Mouse (Mus musculus) adrenal gland, postnatal 14 days (tissue): ENCODE measurements around the gene Mapk8ip3. TPM values are rescaled to one million over a fixed set of nuclear protein-coding genes. Genes with fewer than 3 reads are reported as not detected.
A peak's percentile ranks its signal among the peaks of the same experiment; 100 is the strongest.

Experiments
- DNase-seq: peaks from one replicate; pipeline ENCODE4 v3.0.0; 2021; ENCODE audit warnings: mixed read lengths
- total RNA-seq: library from RNA; stranded (reverse); gene quantifications from 2 replicates; pipeline ENCODE4 v1.2.3, GENCODE M21; 2021

Gene Mapk8ip3
- total RNA-seq, 1 experiment from 2014 or later, result 84.3 TPM

GRCm38 (mm10) chr17:24902124-24902523, 34.7 kb downstream of the Mapk8ip3 start:
- DNase-seq, result no peak

GRCm38 (mm10) chr17:24900014-24900413, 36.8 kb downstream of the Mapk8ip3 start:
- no peak for DNase-seq

DNA sequence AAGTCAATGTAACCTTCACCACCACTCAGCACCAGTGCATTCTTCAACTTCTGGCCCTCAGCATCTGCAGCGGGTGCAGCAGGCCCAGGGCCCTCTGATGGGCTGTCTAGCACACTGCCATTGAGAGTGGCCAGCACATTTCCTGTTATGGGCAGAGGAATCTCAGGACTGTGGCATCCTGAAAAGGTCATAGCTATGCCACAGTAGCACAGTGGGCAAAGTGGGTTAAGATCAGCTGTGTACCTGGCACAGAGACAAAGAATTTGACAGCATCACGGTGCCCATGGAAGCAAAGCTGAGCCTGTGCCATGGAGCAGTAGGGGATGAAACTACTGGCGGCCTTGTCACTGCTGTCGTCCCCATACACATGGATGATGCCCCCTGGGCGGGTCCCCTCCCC, 37.6 kb downstream of the Mapk8ip3 start:
- peak; percentile 32 for DNase-seq

- peak; percentile 25 for DNase-seq
These were observed 38.5 kb downstream of the Mapk8ip3 start for GRCm38 (mm10) chr17:24898041-24898854.

DNA sequence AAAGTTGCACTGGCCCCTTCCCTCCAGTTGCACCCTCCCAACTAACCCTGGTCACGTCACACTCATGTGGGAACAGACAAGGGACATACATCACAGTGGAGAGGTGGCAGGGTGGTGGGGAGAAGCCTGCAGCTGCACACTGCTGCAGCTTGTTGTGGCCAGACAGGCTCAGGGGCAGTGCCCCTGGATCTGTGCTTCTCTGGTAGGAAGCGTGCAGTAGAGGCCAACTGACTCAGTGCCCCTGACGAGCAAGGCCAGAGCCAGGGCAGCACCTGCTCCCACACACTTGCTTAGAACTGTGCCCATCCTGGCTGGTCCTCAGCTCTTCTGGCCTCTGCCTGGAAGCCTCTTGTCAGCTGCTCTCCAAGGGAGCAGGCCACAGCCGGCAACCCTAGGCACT, 39.2 kb downstream of the Mapk8ip3 start:
- DNase-seq, result peak; percentile 65

DNA sequence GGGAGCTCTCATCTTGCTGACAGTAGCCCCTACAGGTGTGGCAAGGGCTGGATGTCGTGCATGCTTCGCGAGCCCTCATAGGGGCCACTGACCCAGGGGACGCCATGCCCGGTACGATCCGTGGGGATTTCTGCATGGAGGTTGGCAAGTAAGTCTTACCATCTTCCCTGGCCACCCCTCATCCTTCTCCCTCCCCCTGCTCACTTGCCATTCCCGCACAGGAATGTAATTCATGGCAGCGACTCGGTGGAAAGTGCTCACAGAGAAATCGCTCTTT, 39.8 kb downstream of the Mapk8ip3 start:
- DNase-seq, result no peak

- DNase-seq, result peak; percentile 91
These were observed 40.4 kb downstream of the Mapk8ip3 start, which contains the start of gene Nme3 for GRCm38 (mm10) chr17:24896241-24896992. Gene Nme3, plus strand, starts transcription at chr17:24896500.

GRCm38 (mm10) chr17:24895571-24896240, 41.1 kb downstream of the Mapk8ip3 start:
- DNase-seq, result peak; percentile 82

GRCm38 (mm10) chr17:24894995-24895547, 41.7 kb downstream of the Mapk8ip3 start, which contains the start of the genes Eme2 and Mrps34:
Gene Eme2, minus strand, starts transcription at chr17:24895087.
Gene Mrps34, plus strand, starts transcription at chr17:24895116.
- DNase-seq, result peak; percentile 92

- peak; percentile 57 for DNase-seq
These were observed 42.4 kb downstream of the Mapk8ip3 start for GRCm38 (mm10) chr17:24894061-24894994.

- no peak for DNase-seq
These were observed 43.5 kb downstream of the Mapk8ip3 start for GRCm38 (mm10) chr17:24893276-24893675.

- DNase-seq, result no peak
These were observed 44.0 kb downstream of the Mapk8ip3 start for GRCm38 (mm10) chr17:24892785-24893184.

GRCm38 (mm10) chr17:24891321-24891720, 45.5 kb downstream of the Mapk8ip3 start:
- DNase-seq, result peak; percentile 15

GRCm38 (mm10) chr17:24890151-24891092, 46.4 kb downstream of the Mapk8ip3 start:
- peak; percentile 27 for DNase-seq

- no peak for DNase-seq
These were observed 47.9 kb downstream of the Mapk8ip3 start for GRCm38 (mm10) chr17:24888862-24889261.

DNA sequence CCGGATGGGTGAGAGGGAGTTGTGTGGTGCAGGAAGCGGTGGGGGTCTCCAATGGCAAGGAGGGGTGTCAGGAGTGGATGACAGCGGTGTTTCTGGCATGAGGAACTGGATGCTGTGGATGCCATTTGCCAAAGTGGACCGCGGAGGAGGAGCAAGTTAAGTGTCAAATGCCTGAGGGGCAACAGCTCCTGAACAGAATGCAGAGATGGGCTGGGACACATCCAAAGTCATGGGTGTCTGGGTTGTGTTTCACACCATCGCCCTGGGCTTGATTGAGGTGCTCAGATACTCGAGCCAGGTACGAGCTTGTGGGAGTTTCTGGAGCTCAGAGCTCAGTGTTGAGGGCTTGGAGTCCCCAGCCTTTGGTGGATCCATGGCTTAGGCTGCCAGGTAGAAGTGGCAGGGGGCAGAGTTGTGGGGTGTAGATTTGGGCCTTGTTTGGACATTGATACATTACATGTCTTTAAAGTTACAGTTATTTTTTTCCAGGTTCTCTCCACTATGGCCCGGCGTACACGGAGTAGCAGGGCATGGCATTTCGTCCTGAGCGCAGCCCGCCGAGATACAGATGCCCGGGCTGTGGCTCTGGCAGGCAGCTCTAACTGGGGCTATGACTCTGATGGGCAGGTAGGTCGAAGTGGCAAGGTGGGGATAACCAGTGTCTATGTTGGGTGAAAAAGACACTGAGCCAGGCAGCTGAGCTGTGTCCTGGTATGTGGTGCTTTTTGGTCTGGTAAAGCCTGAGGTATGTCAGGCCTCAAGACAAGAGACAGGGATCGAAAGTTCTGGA, 49.3 kb downstream of the Mapk8ip3 start:
- DNase-seq, result peak; percentile 26

DNA sequence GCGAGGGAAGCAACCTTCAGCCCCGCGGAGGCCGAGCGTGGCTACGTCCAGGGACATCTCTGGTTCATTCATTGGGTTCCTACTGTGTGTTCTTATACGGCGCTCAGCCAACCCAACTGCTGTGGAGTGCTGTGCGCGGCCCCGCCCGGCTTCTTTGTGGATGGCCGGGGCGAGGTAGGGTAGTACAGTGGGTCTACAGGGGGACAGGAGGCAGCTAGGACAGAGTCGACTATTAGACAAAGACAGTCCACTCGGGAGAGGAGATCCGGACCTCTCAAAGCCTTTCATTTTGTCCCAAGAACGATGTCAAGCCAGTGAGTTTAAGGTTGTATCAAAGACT, 49.9 kb downstream of the Mapk8ip3 start:
- no peak for DNase-seq

GRCm38 (mm10) chr17:24886134-24886931, 50.4 kb downstream of the Mapk8ip3 start, which contains the start of the genes Nubp2 and Spsb3:
Gene Nubp2, minus strand, starts transcription at chr17:24886349.
Gene Spsb3, plus strand, starts transcription at chr17:24886643.
- DNase-seq, result peak; percentile 99
